Mouse (Mus musculus): ENCODE results near the gene Ubald1. TPM values are rescaled to one million over a fixed set of nuclear protein-coding genes. Genes with fewer than 3 reads are reported as not detected.

Gene Ubald1
- total and polyA plus RNA-seq, 3 experiments: 2.8 to 25.6 TPM; not detected in 1

GRCm38 (mm10) chr16:4837631-4838030 lies 42.5 kb downstream of the Ubald1 start:
- H3K27ac ChIP-seq (ENCODE audit: control insufficient read depth, low read depth, low read length): no peak overlapping the region
- no peaks in the 10 kb centered on the region for H3K36me3 ChIP-seq (ENCODE audit: control insufficient read depth in 1 of 2, insufficient read depth in 2 of 2, low read length in 2 of 2)
- H3K4me1 ChIP-seq (ENCODE audit: control insufficient read depth in 1 of 2, insufficient read depth in 2 of 2, low read length in 2 of 2): peaks cover 0 to 2% of the 10 kb centered on the region in 2 experiments; a peak in 1 of 4 replicates
- no peaks in the 10 kb centered on the region for H3K9me3 ChIP-seq (replicated peaks; ENCODE audit: insufficient read depth, low read length)
- no peaks in the 10 kb centered on the region for H3K79me2 ChIP-seq (ENCODE audit: control insufficient read depth, insufficient read depth, low read length, poor library complexity)
- H3K9ac ChIP-seq (ENCODE audit: control insufficient read depth, low read depth, low read length, poor library complexity, severe bottlenecking): no peak overlapping the region
- TF ChIP-seq MAX (IDR thresholded peaks at IDR 0.05; ENCODE audit: low read length) (no peak), JUND (IDR thresholded peaks at IDR 0.05; ENCODE audit: low read depth, low read length) (no peak), E2F4 (IDR thresholded peaks at IDR 0.05; ENCODE audit: borderline replicate concordance, low read depth, low read length) (no peak), TBP (IDR thresholded peaks at IDR 0.05; ENCODE audit: low read depth, low read length) (no peak), GABPA (IDR thresholded peaks at IDR 0.05; ENCODE audit: low read depth, low read length) (no peak), SMC3 (IDR thresholded peaks at IDR 0.05; ENCODE audit: low read depth, low read length) (no peak), NELFE (IDR thresholded peaks at IDR 0.05; ENCODE audit: low read depth, low read length) (no peak), MAZ (IDR thresholded peaks at IDR 0.05; ENCODE audit: low read depth, low read length) (no peak), POLR2AphosphoS5 (IDR thresholded peaks at IDR 0.05; ENCODE audit: borderline replicate concordance, low read depth, low read length) (no peak), NRF1 (IDR thresholded peaks at IDR 0.05; ENCODE audit: insufficient read depth, low read depth, low read length, poor library complexity, severe bottlenecking) (no peak), GATA1 (IDR thresholded peaks at IDR 0.05; ENCODE audit: low read depth, low read length) (no peak), KAT2A (conservative IDR thresholded peaks at IDR 0.05; ENCODE audit: low read depth, low read length) (no peak), BHLHE40 (IDR thresholded peaks at IDR 0.05; ENCODE audit: borderline replicate concordance, low read depth, low read length) (no peak), POLR2AphosphoS2 (IDR thresholded peaks at IDR 0.05; ENCODE audit: low read length) (no peak), SIN3A (IDR thresholded peaks at IDR 0.05; ENCODE audit: low read length) (no peak), UBTF (IDR thresholded peaks at IDR 0.05; ENCODE audit: borderline replicate concordance, insufficient read depth, low read depth, low read length) (no peak), MXI1 (IDR thresholded peaks at IDR 0.05; ENCODE audit: low read depth, low read length) (no peak), TAL1 (IDR thresholded peaks at IDR 0.05; ENCODE audit: low read length) (no peak), RAD21 (IDR thresholded peaks at IDR 0.05; ENCODE audit: low read depth, low read length) (no peak), MAFK (IDR thresholded peaks at IDR 0.05; ENCODE audit: borderline replicate concordance, low read depth, low read length) (no peak)
- peaks cover 0 to 2% of the 10 kb centered on the region in 2 experiments; a peak in 1 of 4 replicates for H3K27me3 ChIP-seq (ENCODE audit: control insufficient read depth in 1 of 2, insufficient read depth in 2 of 2, low read length in 2 of 2)
- H3K4me3 ChIP-seq (ENCODE audit: control insufficient read depth in 1 of 2, insufficient read depth in 1 of 2, low read depth in 2 of 2, low read length in 2 of 2): no peak overlapping the region
- DNase-seq (ENCODE audit: low read depth, low spot score): no peak

- Histone ChIP-seq H3K27ac (ENCODE audit: control insufficient read depth, low read depth, low read length) (no peak within 1 kb of the TSS), H3K79me2 (ENCODE audit: control insufficient read depth, insufficient read depth, low read length, poor library complexity) (no peaks in the 10 kb centered on the region), H3K9me3 (replicated peaks; ENCODE audit: insufficient read depth, low read length) (no peaks in the 10 kb centered on the region), H3K4me3 (ENCODE audit: control insufficient read depth in 1 of 2, insufficient read depth in 1 of 2, low read depth in 2 of 2, low read length in 2 of 2) (no peak within 1 kb of the TSS), H3K27me3 (ENCODE audit: control insufficient read depth in 1 of 2, insufficient read depth in 2 of 2, low read length in 2 of 2) (peaks cover 0 to 2% of the 10 kb centered on the region in 2 experiments; a peak in 1 of 4 replicates), H3K4me1 (ENCODE audit: control insufficient read depth in 1 of 2, insufficient read depth in 2 of 2, low read length in 2 of 2) (peaks cover 0 to 7% of the 10 kb centered on the region in 2 experiments; a peak in 3 of 4 replicates), H3K9ac (ENCODE audit: control insufficient read depth, low read depth, low read length, poor library complexity, severe bottlenecking) (no peak within 1 kb of the TSS), H3K36me3 (ENCODE audit: control insufficient read depth in 1 of 2, insufficient read depth in 2 of 2, low read length in 2 of 2) (peaks cover 0 to 3% of the 10 kb centered on the region in 2 experiments; a peak in 1 of 4 replicates)
- no peak for DNase-seq (ENCODE audit: low read depth, low spot score)
- TF ChIP-seq ZMIZ1 (IDR thresholded peaks at IDR 0.05; ENCODE audit: low read depth, low read length): no peak
- TF ChIP-seq MAFK (IDR thresholded peaks at IDR 0.05; ENCODE audit: borderline replicate concordance, low read depth, low read length): no peak
- TF ChIP-seq MEF2A (IDR thresholded peaks at IDR 0.05; ENCODE audit: extremely low read depth, insufficient replicate concordance, low read depth, low read length, poor library complexity, severe bottlenecking): no peak
- no peak for TF ChIP-seq SIN3A (IDR thresholded peaks at IDR 0.05; ENCODE audit: low read length)
- TF ChIP-seq MYB (IDR thresholded peaks at IDR 0.05; ENCODE audit: low read depth, low read length): no peak
Measured at GRCm38 (mm10) chr16:4835191-4835590, 44.9 kb downstream of the Ubald1 start, which contains the start of gene 4930562C15Rik. 4930562C15Rik (plus strand) TSS chr16:4835416.
